Mouse (Mus musculus): ENCODE data around the gene Tmem40. TPM values are rescaled to one million over a fixed set of nuclear protein-coding genes. Genes with fewer than 3 reads are reported as not detected.

The Tmem40 gene
- polyA plus RNA-seq, 1 experiment from 2014 or later: 14.9 TPM

Small RNA genes within 50 kb of the gene (microRNA-seq; reads per million reads assigned to microRNA genes)
- not detected for gene Mir7660

Other genes starting within 250 kb of the Tmem40 start
- 26.6 and 27.2 TPM in 2 replicates for gene Tsen2, start 217.7 kb downstream of the Tmem40 start, polyA plus RNA-seq (2015; fragmentation: Nextera tagmentation; extraction: Ambion mirVana)
- 14.1 and 14.3 TPM in 2 replicates for gene Mkrn2os, start 169.8 kb downstream of the Tmem40 start, polyA plus RNA-seq (2015; fragmentation: Nextera tagmentation; extraction: Ambion mirVana)
- gene Mkrn2, start 160.5 kb downstream of the Tmem40 start, polyA plus RNA-seq (2015; fragmentation: Nextera tagmentation; extraction: Ambion mirVana): 23.7 and 25.3 TPM in 2 replicates
- 85.6 and 88.2 TPM in 2 replicates for gene Raf1, start 85.8 kb downstream of the Tmem40 start, polyA plus RNA-seq (2015; fragmentation: Nextera tagmentation; extraction: Ambion mirVana)
- gene Cand2, start 12.1 kb upstream of the Tmem40 start, polyA plus RNA-seq (2015; fragmentation: Nextera tagmentation; extraction: Ambion mirVana): 19.9 and 22.6 TPM in 2 replicates
- gene Rpl32, start 46.3 kb upstream of the Tmem40 start, polyA plus RNA-seq (2015; fragmentation: Nextera tagmentation; extraction: Ambion mirVana): 2,176 and 2,210 TPM in 2 replicates
- gene Efcab12, start 76.0 kb upstream of the Tmem40 start, polyA plus RNA-seq (2015; fragmentation: Nextera tagmentation; extraction: Ambion mirVana): 0.58 and 0.71 TPM in 2 replicates
- 15.4 and 19.4 TPM in 2 replicates for gene Mbd4, start 91.0 kb upstream of the Tmem40 start, polyA plus RNA-seq (2015; fragmentation: Nextera tagmentation; extraction: Ambion mirVana)
- 18.8 and 18.9 TPM in 2 replicates for gene Ift122, start 91.1 kb upstream of the Tmem40 start, polyA plus RNA-seq (2015; fragmentation: Nextera tagmentation; extraction: Ambion mirVana)
- 0.15 and 0.31 TPM in 2 replicates for gene Rho, start 169.3 kb upstream of the Tmem40 start, polyA plus RNA-seq (2015; fragmentation: Nextera tagmentation; extraction: Ambion mirVana)
- not detected in 2 replicates for gene H1foo, start 182.5 kb upstream of the Tmem40 start, polyA plus RNA-seq (2015; fragmentation: Nextera tagmentation; extraction: Ambion mirVana)
- gene Plxnd1, start 232.6 kb upstream of the Tmem40 start, polyA plus RNA-seq (2015; fragmentation: Nextera tagmentation; extraction: Ambion mirVana): 31.3 and 37.7 TPM in 2 replicates